ENCODE assay signal across 7 mouse cellular contexts in the genomic region with DNA sequence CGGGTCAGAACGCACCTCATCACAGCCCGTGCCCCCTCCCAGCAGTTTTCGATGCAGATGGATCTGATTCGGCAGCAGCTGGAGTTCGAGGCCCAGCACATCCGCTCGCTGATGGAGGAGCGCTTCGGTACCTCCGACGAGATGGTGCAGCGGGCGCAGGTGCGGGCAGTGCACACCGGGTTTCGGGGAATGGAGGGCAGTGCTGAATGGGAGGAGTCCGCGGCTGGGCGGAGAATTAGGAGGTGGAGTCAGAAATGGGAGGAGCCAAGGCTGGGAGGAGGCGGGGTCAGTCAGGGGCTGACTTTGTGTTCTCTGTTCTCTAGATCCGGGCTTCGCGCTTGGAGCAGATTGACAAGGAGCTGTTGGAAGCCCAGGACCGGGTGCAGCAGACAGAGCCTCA. TPM values are rescaled to one million over a fixed set of nuclear protein-coding genes. Genes with fewer than 3 reads are reported as not detected.
DNase-seq lines count a peak whose midpoint lies in the region; ATAC-seq lines count a peak whose summit lies in the region.

No protein-coding gene starts in this region.

- H3K9ac ChIP-seq in intestine, embryonic 14.5 days (ENCODE audit: low read length) = no peak overlapping the region

- 18% methylated on average over 25 of the region's 25 CpGs for WGBS in intestine, embryonic 14.5 days

- H3K36me3 ChIP-seq in intestine, embryonic 14.5 days (ENCODE audit: control insufficient read depth, insufficient read depth, low read length) = no peaks in the 10 kb centered on the region; the same call in 1 of the 2 replicates

- no peaks in the 10 kb centered on the region for H3K9me3 ChIP-seq in intestine, embryonic 14.5 days (ENCODE audit: control insufficient read depth, low read length)

- H3K4me3 ChIP-seq in intestine, embryonic 14.5 days (ENCODE audit: low read depth, low read length) = no peak overlapping the region

- ATAC-seq in common myeloid progenitor, adult 5-6 weeks (replicated peaks; ENCODE audit: low read depth, poor library complexity, severe bottlenecking) = peak; percentile 86
- ATAC-seq in intestine, embryonic 14.5 days (replicated peaks; ENCODE audit: low FRiP score, low TSS enrichment, low read depth) = no peak

- DNase-seq in ES-CJ7 (ENCODE audit: low read depth, low spot score) = peak; percentile 87
- no peak for DNase-seq in intestine, embryonic 14.5 days (ENCODE audit: low spot score)
- peak; percentile 23 for DNase-seq in lung, postnatal 25 days (ENCODE audit: low spot score)
- DNase-seq in spleen, postnatal 14 days (ENCODE audit: low spot score in 2 of 2) = peak; percentile 48 to 52
- DNase-seq in right cerebral cortex, postnatal 4 days = no peak
- no peak for DNase-seq in urinary bladder, postnatal 14 days (ENCODE audit: low spot score)

- H3K4me2 ChIP-seq in intestine, embryonic 14.5 days (ENCODE audit: low read length) = peak overlapping the region; percentile 26; the same call in 1 of the 2 replicates

- peaks cover 55% of the 10 kb centered on the region for H3K27me3 ChIP-seq in intestine, embryonic 14.5 days (replicated peaks; ENCODE audit: control insufficient read depth, insufficient read depth, low read length)

- H3K4me1 ChIP-seq in intestine, embryonic 14.5 days (replicated peaks; ENCODE audit: control insufficient read depth, insufficient read depth, low read length) = no peaks in the 10 kb centered on the region

- H3K27ac ChIP-seq in intestine, embryonic 14.5 days (ENCODE audit: low read depth) = no peak overlapping the region

RNA-seq across cellular contexts. Expression of gene Apc2, which starts 9.1 kb away (rescaled TPM):
- total RNA-seq in common myeloid progenitor, adult 5-6 weeks (2017) = 0.05 and 0.10 TPM in 2 replicates
- polyA plus RNA-seq in intestine, embryonic 14.5 days (2014; fragmentation: Nextera tagmentation; extraction: Ambion mirVana) = 7.8 and 9.1 TPM in 2 replicates

RNA-seq across cellular contexts. Expression of gene Rps15, which starts 12.6 kb away (rescaled TPM):
- total RNA-seq in common myeloid progenitor, adult 5-6 weeks (2017) = 3,325 and 3,530 TPM in 2 replicates
- 1,236 and 1,315 TPM in 2 replicates for polyA plus RNA-seq in intestine, embryonic 14.5 days (2014; fragmentation: Nextera tagmentation; extraction: Ambion mirVana)

RNA-seq across cellular contexts. Expression of gene 2310011J03Rik, which starts 15.5 kb away (rescaled TPM):
- 15.8 and 19.8 TPM in 2 replicates for total RNA-seq in common myeloid progenitor, adult 5-6 weeks (2017)
- 43.4 and 45.2 TPM in 2 replicates for polyA plus RNA-seq in intestine, embryonic 14.5 days (2014; fragmentation: Nextera tagmentation; extraction: Ambion mirVana)

RNA-seq across cellular contexts. Expression of gene Pcsk4, which starts 24.4 kb away (rescaled TPM):
- 2.7 and 5.9 TPM in 2 replicates for total RNA-seq in common myeloid progenitor, adult 5-6 weeks (2017)
- polyA plus RNA-seq in intestine, embryonic 14.5 days (2014; fragmentation: Nextera tagmentation; extraction: Ambion mirVana) = 6.8 and 7.3 TPM in 2 replicates

RNA-seq across cellular contexts. Expression of gene Reep6, which starts 24.9 kb away (rescaled TPM):
- 2.9 and 3.6 TPM in 2 replicates for total RNA-seq in common myeloid progenitor, adult 5-6 weeks (2017)
- 42.4 and 58.1 TPM in 2 replicates for polyA plus RNA-seq in intestine, embryonic 14.5 days (2014; fragmentation: Nextera tagmentation; extraction: Ambion mirVana)

Comparison
In these comparisons a context has a peak if more than half of its experiments do, and no peak if none do; other contexts are left out.
1. DNase-seq: peak in ES-CJ7 (single experiment), lung, postnatal 25 days (single experiment) and spleen, postnatal 14 days (2 of 2); none in intestine, embryonic 14.5 days (single experiment), right cerebral cortex, postnatal 4 days (single experiment) and urinary bladder, postnatal 14 days (single experiment).